Mouse (Mus musculus) heart, embryonic 16.5 days (tissue): ENCODE results near the gene Prdm16. TPM values are rescaled to one million over a fixed set of nuclear protein-coding genes. Genes with fewer than 3 reads are reported as not detected.

ENCODE experiments used
- ATAC-seq: fragments of 200-750 bp; cut with Nextera tagmentation; replicated peaks from 2 replicates; pipeline ENCODE4 v1.8.0; 2017; ENCODE audit warnings: moderate number of reproducible peaks; ENCODE audit not compliant: insufficient read depth, low FRiP score; ENCODE audit errors: extremely low read depth
- H3K27ac ChIP-seq: fragments of 300-500 bp; sonication (generic); 2 replicates; pipeline ENCODE4 v1.5.1; 2014; ENCODE audit warnings: mild to moderate bottlenecking, low read length, control low read depth, moderate library complexity
- H3K27me3 ChIP-seq: fragments of 300-500 bp; sonication (generic); 2 replicates; pipeline ENCODE4 v1.6.1; 2014; ENCODE audit warnings: low read length, mixed read lengths; ENCODE audit not compliant: control insufficient read depth, insufficient read depth
- H3K36me3 ChIP-seq: fragments of 300-500 bp; sonication (generic); 2 replicates; pipeline ENCODE4 v1.6.1; 2014; ENCODE audit not compliant: control insufficient read depth, insufficient read depth
- H3K4me1 ChIP-seq: fragments of 300-500 bp; sonication (generic); 2 replicates; pipeline ENCODE4 v1.6.1; 2014; ENCODE audit warnings: low read length, mixed read lengths; ENCODE audit not compliant: control insufficient read depth, insufficient read depth
- H3K4me2 ChIP-seq: fragments of 300-500 bp; sonication (generic); 2 replicates; pipeline ENCODE4 v1.6.1; 2014; ENCODE audit warnings: low read depth, mild to moderate bottlenecking, control low read depth, low read length
- H3K4me3 ChIP-seq: fragments of 300-500 bp; sonication (generic); 2 replicates; pipeline ENCODE4 v1.5.1; 2014; ENCODE audit warnings: mild to moderate bottlenecking, control low read depth, low read length
- H3K9ac ChIP-seq: fragments of 300-500 bp; sonication (generic); 2 replicates; pipeline ENCODE4 v1.6.1; 2014; ENCODE audit warnings: low read length, control low read depth
- H3K9me3 ChIP-seq: fragments of 300-500 bp; sonication (generic); replicated peaks from 2 replicates; pipeline ENCODE4 v1.6.1; 2016; ENCODE audit warnings: low read length; ENCODE audit not compliant: control insufficient read depth
- WGBS: fragments of 180-500 bp; shearing (Covaris S2); extraction: QIAGEN DNeasy Blood & Tissue Kit; methylation state at CpG from one replicate; pipeline ENCODE4 v1.1.7; 2014; 5-methylcytosine and 5-hydroxymethylcytosine counted together
- polyA plus RNA-seq: library from polyadenylated mRNA; unstranded; fragments of >200 nt; fragmentation: Nextera tagmentation; extraction: Ambion mirVana; gene quantifications from 2 replicates; pipeline ENCODE4 v1.2.1, GENCODE M21; 2015

Gene Prdm16
- polyA plus RNA-seq, 1 experiment from 2014 or later = 18.2 TPM

DNA sequence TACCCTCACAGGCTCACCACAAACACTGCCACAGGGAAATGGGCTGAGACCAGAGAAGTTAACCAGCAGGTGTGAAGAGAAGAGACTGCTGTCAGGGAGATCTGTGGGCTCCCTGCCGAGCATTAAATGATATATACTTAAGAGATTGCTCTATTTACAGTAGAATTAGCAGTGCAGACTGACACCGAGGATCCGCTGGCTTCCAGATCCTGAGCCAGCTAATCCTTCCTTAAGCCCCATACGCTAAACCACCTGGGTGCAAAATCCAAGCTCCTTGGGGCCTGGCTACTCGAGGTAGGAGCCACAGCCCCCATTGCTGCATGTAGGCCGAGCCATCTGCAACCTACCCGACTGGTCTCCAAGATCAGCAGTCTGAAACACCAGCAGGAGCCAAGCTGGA, 38.3 kb downstream of the Prdm16 start:
- no peak for ATAC-seq
- Histone ChIP-seq H3K9ac (no peak overlapping the region; the same call in 1 of the 2 replicates), H3K9me3 (no peaks in the 10 kb centered on the region), H3K27me3 (no peaks in the 10 kb centered on the region), H3K4me1 (peaks cover 45% of the 10 kb centered on the region), H3K27ac (no peak overlapping the region), H3K36me3 (no peaks in the 10 kb centered on the region), H3K4me3 (no peak overlapping the region), H3K4me2 (no peak overlapping the region)
- WGBS = 57% methylated on average over 7 of the region's 7 CpGs

DNA sequence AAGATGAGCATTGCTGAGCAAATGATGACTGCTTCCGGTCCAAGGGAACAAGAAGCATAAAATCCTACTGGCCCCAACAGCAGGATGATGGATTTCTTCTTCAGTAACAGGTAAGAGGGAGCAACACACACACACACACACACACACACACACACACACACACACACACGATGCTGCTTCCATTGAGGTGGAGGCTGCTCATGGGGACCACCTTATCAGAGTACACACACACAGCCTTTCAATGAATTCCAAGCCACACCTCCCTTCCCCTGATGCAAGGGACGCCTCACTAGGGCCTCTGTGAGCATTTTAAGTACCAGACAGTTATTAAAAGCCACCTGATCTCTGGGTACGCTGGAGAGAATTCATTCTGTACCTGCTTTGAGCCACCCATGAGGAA, 39.9 kb downstream of the Prdm16 start:
- ATAC-seq = 0 out of 2 replicates have a peak, but pooled peaks have one; percentile 34
- 0 out of 2 replicates have a peak overlapping the region, but pooled peaks have one; percentile 3 for H3K27ac ChIP-seq

GRCm38 (mm10) chr4:154594761-154595556, 41.7 kb downstream of the Prdm16 start:
- no peak overlapping the region for H3K4me3 ChIP-seq
- no peaks in the 10 kb centered on the region for H3K36me3 ChIP-seq
- H3K27ac ChIP-seq = no peak overlapping the region
- 0 out of 2 replicates have a peak, but pooled peaks cover 3% of the 10 kb centered on the region for H3K27me3 ChIP-seq
- no peaks in the 10 kb centered on the region for H3K9me3 ChIP-seq
- H3K4me2 ChIP-seq = no peak overlapping the region
- H3K9ac ChIP-seq = peak overlapping the region; percentile 5; the same call in 1 of the 2 replicates
- WGBS = 28% methylated on average over 21 of the region's 21 CpGs
- no peak for ATAC-seq
- peaks cover 51% of the 10 kb centered on the region for H3K4me1 ChIP-seq

More for the DNA sequence above, 39.9 kb downstream of the Prdm16 start:
- Histone ChIP-seq H3K9ac (no peak overlapping the region), H3K36me3 (no peaks in the 10 kb centered on the region), H3K27me3 (0 out of 2 replicates have a peak, but pooled peaks cover 3% of the 10 kb centered on the region), H3K9me3 (no peaks in the 10 kb centered on the region), H3K4me3 (no peak overlapping the region), H3K4me2 (no peak overlapping the region), H3K4me1 (peaks cover 47% of the 10 kb centered on the region)
- WGBS = 40% methylated on average over 4 of the region's 4 CpGs

GRCm38 (mm10) chr4:154594116-154594760, 42.4 kb downstream of the Prdm16 start:
- no peak overlapping the region for H3K9ac ChIP-seq
- 0 out of 2 replicates have a peak, but pooled peaks cover 3% of the 10 kb centered on the region for H3K27me3 ChIP-seq
- H3K36me3 ChIP-seq = no peaks in the 10 kb centered on the region
- H3K4me3 ChIP-seq = no peak overlapping the region
- H3K9me3 ChIP-seq = no peaks in the 10 kb centered on the region
- peaks cover 51% of the 10 kb centered on the region for H3K4me1 ChIP-seq
- WGBS = 71% methylated on average over 17 of the region's 17 CpGs
- H3K4me2 ChIP-seq = no peak overlapping the region
- no peak overlapping the region for H3K27ac ChIP-seq
- no peak for ATAC-seq

DNA sequence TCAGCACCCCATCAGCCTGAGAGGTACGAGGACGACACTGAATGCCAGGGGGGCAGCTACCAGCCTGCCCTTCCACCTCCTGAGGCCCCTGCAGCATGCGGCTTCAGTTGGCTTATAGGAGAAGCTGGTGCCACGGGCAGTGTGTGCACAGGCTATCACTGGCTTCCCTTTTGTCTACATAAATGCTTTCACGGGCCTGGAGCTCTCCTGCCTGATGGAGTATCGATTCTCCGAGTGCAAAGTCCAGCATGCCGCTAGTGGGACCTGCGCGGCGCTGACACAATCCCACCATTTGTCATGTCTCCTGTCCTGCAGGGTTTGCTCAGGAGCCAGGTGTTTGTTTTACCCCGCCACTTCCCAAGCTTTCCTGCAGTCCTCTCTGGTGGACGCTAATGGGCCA, 44.1 kb downstream of the Prdm16 start:
- Histone ChIP-seq H3K27ac (peak overlapping the region; percentile 42), H3K9me3 (no peaks in the 10 kb centered on the region), H3K4me2 (no peak overlapping the region), H3K36me3 (no peaks in the 10 kb centered on the region), H3K27me3 (0 out of 2 replicates have a peak, but pooled peaks cover 3% of the 10 kb centered on the region), H3K9ac (peak overlapping the region; percentile 34; the same call in 1 of the 2 replicates), H3K4me3 (no peak overlapping the region), H3K4me1 (peaks cover 53% of the 10 kb centered on the region)
- 56% methylated on average over 13 of the region's 13 CpGs for WGBS
- ATAC-seq = no peak; the same call in 1 of the 2 replicates

- WGBS = 84% methylated on average over 11 of the region's 11 CpGs
- no peak overlapping the region for H3K4me2 ChIP-seq
- H3K36me3 ChIP-seq = no peaks in the 10 kb centered on the region
- H3K27me3 ChIP-seq = 0 out of 2 replicates have a peak, but pooled peaks cover 3% of the 10 kb centered on the region
- H3K9me3 ChIP-seq = no peaks in the 10 kb centered on the region
- H3K9ac ChIP-seq = no peak overlapping the region
- H3K4me3 ChIP-seq = no peak overlapping the region
- H3K27ac ChIP-seq = no peak overlapping the region
- ATAC-seq = no peak
- peaks cover 58% of the 10 kb centered on the region for H3K4me1 ChIP-seq
Measured at GRCm38 (mm10) chr4:154590910-154591309, 45.8 kb downstream of the Prdm16 start.

GRCm38 (mm10) chr4:154586334-154586733, 50.3 kb downstream of the Prdm16 start:
- Histone ChIP-seq H3K4me2 (no peak overlapping the region), H3K36me3 (no peaks in the 10 kb centered on the region), H3K4me1 (peaks cover 59% of the 10 kb centered on the region), H3K27ac (peak overlapping the region; percentile 56), H3K9ac (peak overlapping the region; percentile 54), H3K4me3 (no peak overlapping the region), H3K27me3 (no peaks in the 10 kb centered on the region), H3K9me3 (no peaks in the 10 kb centered on the region)
- ATAC-seq = no peak
- WGBS = 66% methylated on average over 11 of the region's 11 CpGs

- Histone ChIP-seq H3K27me3 (no peaks in the 10 kb centered on the region), H3K27ac (peak overlapping the region; percentile 56), H3K4me1 (peaks cover 62% of the 10 kb centered on the region), H3K9me3 (no peaks in the 10 kb centered on the region), H3K4me3 (no peak overlapping the region), H3K9ac (peak overlapping the region; percentile 42), H3K4me2 (peak overlapping the region; percentile 0; the same call in 1 of the 2 replicates), H3K36me3 (no peaks in the 10 kb centered on the region)
- WGBS = 49% methylated on average over 14 of the region's 14 CpGs
- no peak for ATAC-seq
Measured at GRCm38 (mm10) chr4:154585779-154586178, 50.9 kb downstream of the Prdm16 start.

DNA sequence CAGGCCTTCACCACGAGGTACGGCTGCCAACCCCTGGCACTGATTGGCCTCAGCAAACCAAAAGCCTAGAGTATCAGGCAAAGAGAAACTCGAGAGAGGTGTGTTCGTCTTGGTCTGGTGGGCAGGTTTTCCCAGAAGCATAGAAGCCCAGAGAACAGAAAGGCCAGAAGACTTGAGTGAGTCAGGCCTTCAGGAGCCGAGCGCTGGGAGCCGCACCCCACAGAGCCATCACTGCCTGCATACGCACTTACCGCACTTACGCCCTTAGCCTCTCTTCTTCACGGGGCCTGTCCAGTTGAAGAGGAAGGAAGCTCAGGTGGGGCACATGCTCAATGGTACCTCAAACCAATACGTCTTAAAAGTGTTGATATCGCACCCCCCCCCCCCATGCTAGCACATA, 53.0 kb downstream of the Prdm16 start:
- Histone ChIP-seq H3K4me2 (no peak overlapping the region), H3K9me3 (no peaks in the 10 kb centered on the region), H3K27ac (no peak overlapping the region)

More for the DNA sequence above, 53.0 kb downstream of the Prdm16 start:
- Histone ChIP-seq H3K4me3 (no peak overlapping the region), H3K9ac (no peak overlapping the region), H3K36me3 (no peaks in the 10 kb centered on the region), H3K27me3 (no peaks in the 10 kb centered on the region), H3K4me1 (peaks cover 59% of the 10 kb centered on the region)
- ATAC-seq = no peak
- 93% methylated on average over 13 of the region's 13 CpGs for WGBS
